Mouse (Mus musculus) thymus, postnatal 4 days (tissue): ENCODE results near the gene Cdk2.
"Not testable (repeated sequence)": the region's sequence is repeated elsewhere in the genome, so short reads cannot be mapped to it uniquely, and the experiment has no call there.

Experiments used
- DNase-seq: peaks from one replicate; pipeline ENCODE4 v3.0.0; 2021

Gene Cdk2

DNA sequence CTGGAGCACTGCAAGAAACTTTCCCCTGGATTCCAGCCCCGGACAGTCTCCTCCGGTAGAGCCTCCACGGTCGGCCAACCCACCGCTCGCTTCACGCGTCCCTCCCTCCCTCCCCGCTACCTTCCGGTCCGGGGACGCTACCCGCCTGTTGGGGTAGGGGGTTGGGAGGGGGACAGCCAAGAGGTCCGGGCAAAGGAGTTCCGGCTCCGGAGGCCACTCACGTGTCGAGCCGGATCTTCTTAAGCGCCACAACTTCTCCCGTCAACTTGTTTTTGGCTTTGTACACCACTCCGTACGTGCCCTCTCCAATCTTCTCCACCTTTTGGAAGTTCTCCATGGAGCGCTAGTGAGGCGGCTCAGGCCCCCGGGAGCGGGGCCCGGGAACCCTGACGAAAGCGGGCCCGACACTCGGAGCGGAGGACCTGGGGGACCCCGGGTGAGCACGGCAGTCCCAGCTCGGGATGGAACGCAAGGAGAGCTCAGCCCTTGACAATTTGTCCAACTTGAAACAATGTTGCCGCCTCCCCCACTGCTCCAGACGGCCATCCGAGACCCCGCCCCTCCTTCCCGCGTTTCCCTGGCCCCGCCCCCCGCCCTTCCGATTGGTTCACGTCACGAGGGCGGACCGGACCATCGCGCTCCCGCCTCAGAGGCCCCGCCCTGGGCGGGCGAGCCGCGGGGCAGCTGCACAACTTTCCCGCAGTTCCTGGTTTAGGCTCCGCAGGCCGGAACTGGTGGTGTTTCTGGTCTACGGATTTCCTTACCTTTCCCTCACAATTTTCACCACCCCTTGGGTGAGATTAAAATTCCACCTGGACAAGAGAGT, at the start of gene Cdk2:
Cdk2 (minus strand) TSS at position 541 of the 826 bp plus-strand sequence.
- DNase-seq, result peak; percentile 96

DNA sequence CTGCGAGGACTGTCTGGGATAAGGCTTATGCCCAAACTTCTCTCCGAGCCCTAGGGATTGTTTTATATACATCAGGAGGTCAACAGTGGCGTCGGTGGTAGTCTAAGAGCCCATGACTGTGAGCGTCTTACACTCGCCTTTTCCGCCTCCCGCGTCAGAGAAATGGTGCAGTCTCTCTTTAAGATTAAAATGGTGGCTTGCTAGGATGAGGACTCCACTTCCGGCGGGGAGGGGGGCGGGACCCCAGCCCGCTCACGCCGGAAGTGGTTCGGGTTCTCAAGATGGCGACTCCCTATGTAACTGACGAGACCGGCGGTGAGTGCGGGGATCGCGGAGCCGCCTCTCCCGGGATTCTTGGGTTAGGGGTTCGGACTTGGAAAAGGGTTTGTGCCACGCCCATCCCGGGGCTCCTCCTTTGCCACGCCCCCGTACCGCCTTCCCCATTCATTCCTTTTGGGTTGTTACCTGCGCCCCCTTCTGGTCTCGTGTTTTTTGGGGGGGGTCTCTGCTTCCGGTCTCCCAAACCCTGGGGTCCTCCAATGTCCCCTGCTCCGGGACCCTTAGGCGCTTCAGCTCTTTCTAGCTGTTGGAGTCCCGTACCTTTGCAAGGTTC, 43.5 kb upstream of the Cdk2 start:
- peak; percentile 86 for DNase-seq

- peak; percentile 77 for DNase-seq
Observed at GRCm38 (mm10) chr10:128747646-128748251, 42.9 kb upstream of the Cdk2 start, which contains the start of gene Pym1. Gene Pym1, plus strand, starts transcription at chr10:128747889.

GRCm38 (mm10) chr10:128746972-128747645, 42.3 kb upstream of the Cdk2 start:
- peak; percentile 34 for DNase-seq

- DNase-seq, result peak; percentile 84
Observed at GRCm38 (mm10) chr10:128745946-128746613, 41.2 kb upstream of the Cdk2 start.

GRCm38 (mm10) chr10:128744680-128745601, 40.1 kb upstream of the Cdk2 start, which contains the start of gene Dgka:
Gene Dgka, minus strand, starts transcription at chr10:128744855.
- peak; percentile 87 for DNase-seq

DNA sequence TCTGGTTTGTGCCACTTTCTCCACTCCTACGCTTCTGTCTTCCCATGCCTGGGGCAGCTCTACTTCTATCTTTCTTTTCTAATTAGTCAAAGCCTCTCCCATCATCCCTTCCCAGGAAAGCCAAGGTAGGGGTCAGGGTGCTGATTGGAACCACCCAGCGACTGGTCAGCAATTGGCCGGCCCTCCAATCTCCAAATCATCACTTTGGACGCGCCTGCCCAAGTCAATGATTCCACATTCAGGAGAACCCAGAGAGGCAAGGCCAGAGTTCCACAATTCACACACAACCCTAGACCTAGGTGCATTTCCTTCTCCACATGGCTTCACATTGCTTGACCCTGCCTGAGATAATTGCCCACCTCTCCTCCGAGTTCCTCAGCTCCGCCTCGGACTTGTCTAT, 39.4 kb upstream of the Cdk2 start:
- no peak for DNase-seq

DNA sequence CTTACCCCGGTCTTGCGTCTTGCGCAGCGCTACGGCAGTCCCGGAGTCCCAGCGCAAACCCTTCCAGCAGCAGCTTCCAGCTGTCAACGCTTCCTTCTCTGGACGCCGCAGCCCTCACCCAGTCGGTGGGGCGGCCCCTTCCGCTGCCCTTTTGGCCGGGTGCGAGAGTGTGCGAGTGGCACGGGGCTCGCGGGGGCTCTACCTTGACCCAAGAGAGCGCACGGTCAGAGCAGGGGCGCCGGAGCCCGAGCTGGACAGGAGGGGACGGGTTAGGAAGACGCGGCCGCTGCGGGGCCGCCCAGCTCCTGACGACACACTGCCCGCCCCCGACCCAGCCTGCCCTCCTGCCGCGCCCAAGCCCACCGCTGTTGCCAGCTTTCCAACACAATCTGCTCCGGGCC, 39.0 kb upstream of the Cdk2 start:
- peak; percentile 77 for DNase-seq

GRCm38 (mm10) chr10:128743235-128743634, 38.4 kb upstream of the Cdk2 start:
- no peak for DNase-seq

- DNase-seq, result peak; percentile 38
Observed at GRCm38 (mm10) chr10:128742616-128743015, 37.8 kb upstream of the Cdk2 start.

DNA sequence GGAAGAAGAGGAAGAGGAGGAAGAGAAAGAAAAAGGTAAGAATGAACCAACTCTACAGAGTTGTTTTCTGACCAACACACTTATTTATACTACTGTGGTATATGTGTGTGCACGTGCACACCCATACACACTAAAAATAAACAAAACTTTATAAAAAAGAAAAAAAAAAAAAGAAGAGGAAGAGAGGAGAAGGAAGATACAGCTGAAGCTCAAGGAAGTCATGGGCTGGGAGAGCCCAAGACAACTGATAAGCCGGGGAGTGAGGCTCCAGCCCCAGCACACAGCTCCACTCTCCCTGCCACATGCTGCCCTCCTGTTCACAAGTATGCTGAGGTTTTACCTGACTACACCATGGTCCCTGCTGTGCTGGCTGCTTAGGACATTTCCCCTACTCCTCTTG, 35.5 kb upstream of the Cdk2 start:
- DNase-seq, result no peak

DNA sequence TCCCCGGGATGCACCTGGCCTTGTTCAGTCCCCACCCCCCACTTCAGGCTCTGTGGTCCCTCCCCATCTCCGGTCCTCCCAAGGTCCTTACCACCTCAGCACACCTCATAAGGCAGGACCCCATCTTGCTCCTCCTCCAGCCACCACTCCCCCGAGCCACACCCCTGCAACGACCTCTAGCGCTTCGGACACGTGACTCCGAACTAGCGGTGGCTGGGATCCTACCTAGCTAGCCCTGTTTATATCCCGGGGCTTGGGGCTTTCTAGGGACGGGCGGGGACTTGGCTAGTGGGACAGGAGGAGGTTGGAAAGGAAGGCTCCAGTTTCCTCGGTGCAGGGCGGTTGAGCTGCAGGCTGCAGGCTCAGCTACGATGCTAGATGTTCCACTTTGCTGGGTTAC, 32.6 kb upstream of the Cdk2 start:
- no peak for DNase-seq

- DNase-seq, result no peak
Observed at GRCm38 (mm10) chr10:128731992-128732391, 27.2 kb upstream of the Cdk2 start.

DNA sequence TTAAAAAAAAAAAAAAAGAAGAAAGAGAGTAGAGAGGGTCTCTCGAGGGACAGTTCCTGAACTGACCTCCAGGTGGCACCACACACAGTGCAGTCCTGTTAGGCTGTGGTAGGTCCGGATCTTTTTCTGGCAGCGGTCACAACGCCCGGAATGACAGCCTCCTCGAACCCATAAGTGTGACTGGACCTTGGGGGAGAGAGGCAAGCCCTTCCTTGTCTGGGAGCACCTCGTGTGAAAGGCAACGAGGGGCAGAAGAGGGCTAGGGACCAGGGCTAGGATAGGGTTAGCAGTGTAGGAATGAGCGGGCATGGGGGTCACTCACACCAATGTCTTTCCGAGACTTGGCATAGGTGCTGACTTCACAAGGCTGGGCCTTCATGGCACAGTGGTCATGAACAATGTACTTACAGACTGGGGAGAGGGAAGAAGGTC, 26.2 kb upstream of the Cdk2 start:
- DNase-seq, result peak; percentile 88

- no peak for DNase-seq
Observed at GRCm38 (mm10) chr10:128728059-128728458, 23.2 kb upstream of the Cdk2 start.

GRCm38 (mm10) chr10:128725466-128725865, 20.6 kb upstream of the Cdk2 start:
- DNase-seq, result not testable (repeated sequence)

GRCm38 (mm10) chr10:128715559-128716537, 11.0 kb upstream of the Cdk2 start:
- DNase-seq, result peak; percentile 71

DNA sequence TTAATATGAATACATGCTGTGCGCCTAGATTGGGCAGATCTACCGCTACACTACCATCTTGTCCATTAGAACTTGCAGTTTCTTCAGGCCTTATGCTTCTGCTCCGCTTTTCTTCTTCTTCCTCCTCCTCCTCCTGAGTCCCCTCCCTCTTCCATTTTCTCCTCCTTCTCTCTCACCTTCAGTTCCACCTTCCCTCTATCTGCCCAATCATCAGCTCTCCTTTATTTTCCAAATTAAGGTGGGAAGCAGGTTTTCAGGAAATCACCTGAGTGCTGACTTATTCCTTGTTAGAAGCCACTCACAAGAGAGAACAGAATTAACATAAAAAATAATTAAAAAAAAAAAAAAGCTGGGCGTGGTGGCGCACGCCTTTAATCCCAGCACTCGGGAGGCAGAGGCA, 6.5 kb upstream of the Cdk2 start:
- DNase-seq, result not testable (repeated sequence)

DNA sequence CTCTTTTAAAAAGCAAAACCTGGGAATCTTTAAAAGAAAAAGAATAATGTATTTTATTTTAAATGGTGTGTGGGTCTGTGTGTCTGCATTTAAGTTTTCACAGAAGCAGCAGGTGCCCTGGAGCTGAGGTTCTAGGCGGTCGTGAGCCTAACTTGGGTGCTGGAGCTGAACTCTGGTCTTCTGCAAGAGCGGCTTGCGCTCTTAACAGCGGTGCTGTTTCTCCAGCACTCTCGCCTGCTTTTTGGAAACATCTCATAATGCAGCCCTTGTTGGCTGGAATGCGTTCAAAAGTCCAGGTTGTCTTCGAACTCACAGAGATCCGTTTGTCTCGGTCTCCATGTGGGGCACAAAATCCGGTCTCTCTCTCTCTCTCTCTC, 474 bp upstream of the Cdk2 start:
- DNase-seq, result peak; percentile 50

DNA sequence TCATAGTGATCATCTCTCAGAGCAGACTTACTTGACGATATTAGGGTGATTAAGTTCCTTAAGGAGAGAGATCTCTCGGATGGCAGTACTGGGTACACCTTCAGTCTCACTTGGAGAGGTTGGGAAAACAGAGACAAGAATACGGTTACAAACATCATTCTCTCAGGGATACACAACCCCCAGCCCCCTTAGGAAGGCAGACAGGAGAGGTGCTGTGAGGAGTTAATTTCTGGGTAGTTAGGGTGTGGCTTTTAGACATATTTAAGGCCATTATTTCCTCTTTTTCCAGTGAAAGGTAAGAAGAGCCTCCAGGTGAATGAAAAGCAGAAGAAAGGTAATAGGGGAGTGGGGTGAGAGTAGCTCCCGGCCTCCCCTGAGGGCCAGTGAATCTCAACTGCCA, 936 bp downstream of the Cdk2 start, which contains the start of gene Pmel:
Pmel (plus strand) TSS at position 301 of the 400 bp plus-strand sequence.
- no peak for DNase-seq
